Mouse (Mus musculus): ENCODE measurements around the gene Fgfr2. TPM values are rescaled to one million over a fixed set of nuclear protein-coding genes. Genes with fewer than 3 reads are reported as not detected.

Fgfr2 gene
- polyA plus RNA-seq, 1 experiment: 14.7 TPM

- WGBS: 90% methylated on average over 6 of the region's 6 CpGs
- Histone ChIP-seq H3K4me1 (ENCODE audit: control insufficient read depth, insufficient read depth, insufficient read length, low read length) (no peaks in the 10 kb centered on the region; the same call in 1 of the 2 replicates), H3K36me3 (ENCODE audit: control insufficient read depth, insufficient read depth, low read length) (no peaks in the 10 kb centered on the region), H3K4me3 (ENCODE audit: low read depth, low read length) (no peak overlapping the region), H3K27me3 (ENCODE audit: control insufficient read depth, insufficient read depth, low read length) (no peaks in the 10 kb centered on the region), H3K27ac (ENCODE audit: insufficient read depth, low read depth, low read length) (no peak overlapping the region)
- no peak for TF ChIP-seq POLR2A (IDR thresholded peaks at IDR 0.05; ENCODE audit: low read depth, low read length)
Observed at GRCm38 (mm10) chr7:132439916-132440315, 683.2 kb downstream of the Fgfr2 start.

GRCm38 (mm10) chr7:132438060-132438459, 685.1 kb downstream of the Fgfr2 start:
- Histone ChIP-seq H3K27ac (ENCODE audit: insufficient read depth, low read depth, low read length) (no peak overlapping the region), H3K4me1 (ENCODE audit: control insufficient read depth, insufficient read depth, insufficient read length, low read length) (no peaks in the 10 kb centered on the region), H3K27me3 (ENCODE audit: control insufficient read depth, insufficient read depth, low read length) (no peaks in the 10 kb centered on the region), H3K36me3 (ENCODE audit: control insufficient read depth, insufficient read depth, low read length) (no peaks in the 10 kb centered on the region), H3K4me3 (ENCODE audit: low read depth, low read length) (no peak overlapping the region)
- 80% methylated on average over 6 of the region's 6 CpGs for WGBS
- TF ChIP-seq POLR2A (IDR thresholded peaks at IDR 0.05; ENCODE audit: low read depth, low read length) (no peak), CTCF (IDR thresholded peaks at IDR 0.05; ENCODE audit: extremely low read depth, insufficient read length, insufficient replicate concordance, low read depth, low read length) (no peak)

DNA sequence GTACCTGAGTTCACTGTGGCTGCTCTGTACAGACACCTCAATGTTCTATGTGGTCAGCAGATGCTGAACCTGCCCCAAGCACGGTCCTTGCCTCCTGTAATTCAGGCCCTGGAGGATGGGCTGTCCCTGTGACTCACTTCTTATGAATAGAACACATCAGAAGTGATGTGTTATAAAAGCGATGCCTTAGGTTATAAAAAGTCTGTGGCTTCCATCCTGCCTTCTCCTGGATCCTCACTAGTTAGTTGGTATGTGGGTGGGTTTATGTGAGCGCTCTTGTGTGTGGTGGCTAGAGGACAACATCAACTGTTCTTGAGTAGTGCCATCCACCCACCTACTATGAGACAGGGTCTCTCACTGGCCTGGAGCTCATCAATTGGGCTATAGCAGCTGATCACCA, 685.7 kb downstream of the Fgfr2 start:
- Histone ChIP-seq H3K4me1 (ENCODE audit: control insufficient read depth, insufficient read depth, insufficient read length, low read length) (no peaks in the 10 kb centered on the region), H3K27me3 (ENCODE audit: control insufficient read depth, insufficient read depth, low read length) (no peaks in the 10 kb centered on the region), H3K27ac (ENCODE audit: insufficient read depth, low read depth, low read length) (no peak overlapping the region), H3K36me3 (ENCODE audit: control insufficient read depth, insufficient read depth, low read length) (no peaks in the 10 kb centered on the region), H3K4me3 (ENCODE audit: low read depth, low read length) (no peak overlapping the region)
- 75% methylated on average over 3 of the region's 3 CpGs for WGBS
- no peak for TF ChIP-seq CTCF (IDR thresholded peaks at IDR 0.05; ENCODE audit: extremely low read depth, insufficient read length, insufficient replicate concordance, low read depth, low read length)
- TF ChIP-seq POLR2A (IDR thresholded peaks at IDR 0.05; ENCODE audit: low read depth, low read length): no peak

DNA sequence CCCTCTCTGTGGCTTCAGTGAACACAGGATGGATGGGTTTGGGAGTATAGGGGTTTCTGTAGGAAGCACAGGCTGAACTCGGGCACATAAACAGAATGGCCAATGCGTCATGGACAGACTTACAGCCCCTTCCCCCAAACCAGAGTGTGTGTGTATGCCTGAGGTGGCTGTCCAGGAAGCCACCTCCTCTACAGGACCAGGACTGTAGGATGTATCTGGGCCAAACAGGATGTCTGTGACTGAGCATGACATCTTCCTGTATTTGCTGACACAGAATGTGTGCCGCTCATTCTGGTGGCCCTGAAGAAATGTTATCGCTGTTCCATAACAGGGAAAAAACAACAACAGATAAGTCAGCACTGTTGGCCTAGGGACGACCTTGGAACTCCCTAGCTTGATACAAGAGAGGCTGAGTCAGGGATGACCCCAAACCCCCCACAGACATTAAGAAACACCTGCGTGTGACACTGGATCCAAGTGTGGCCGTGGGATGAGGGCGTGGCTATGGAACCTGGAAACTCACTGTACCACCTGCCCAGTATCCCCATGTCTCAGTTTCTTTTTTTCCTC, 687.6 kb downstream of the Fgfr2 start:
- no peaks in the 10 kb centered on the region for H3K4me1 ChIP-seq (ENCODE audit: control insufficient read depth, insufficient read depth, insufficient read length, low read length)
- H3K36me3 ChIP-seq (ENCODE audit: control insufficient read depth, insufficient read depth, low read length): no peaks in the 10 kb centered on the region
- TF ChIP-seq POLR2A (IDR thresholded peaks at IDR 0.05; ENCODE audit: low read depth, low read length) (no peak), CTCF (IDR thresholded peaks at IDR 0.05; ENCODE audit: extremely low read depth, insufficient read length, insufficient replicate concordance, low read depth, low read length) (no peak)
- H3K4me3 ChIP-seq (ENCODE audit: low read depth, low read length): no peak overlapping the region
- H3K27ac ChIP-seq (ENCODE audit: insufficient read depth, low read depth, low read length): no peak overlapping the region
- no peaks in the 10 kb centered on the region for H3K27me3 ChIP-seq (ENCODE audit: control insufficient read depth, insufficient read depth, low read length)
- 66% methylated on average over 8 of the region's 8 CpGs for WGBS

DNA sequence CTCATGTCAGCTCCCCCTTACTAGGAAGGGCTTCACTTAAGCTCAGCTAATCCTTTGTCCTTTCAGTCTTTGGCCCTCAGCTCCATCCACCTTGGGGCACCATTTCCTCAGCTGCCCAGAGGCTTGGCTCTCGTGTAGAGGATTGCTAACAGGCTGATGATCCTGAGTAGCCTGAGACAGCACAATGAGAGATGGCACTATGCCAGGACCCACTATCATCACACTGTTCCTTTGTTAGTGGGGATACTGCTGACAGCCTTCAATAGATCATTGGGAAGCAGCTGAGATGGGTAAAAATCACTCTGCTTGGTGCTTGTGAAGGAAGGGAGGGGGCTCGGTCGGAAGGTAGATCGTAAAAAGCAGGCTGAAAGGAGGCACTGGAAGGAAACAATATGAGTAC, 693.8 kb downstream of the Fgfr2 start:
- TF ChIP-seq POLR2A (IDR thresholded peaks at IDR 0.05; ENCODE audit: low read depth, low read length): no peak
- Histone ChIP-seq H3K4me3 (ENCODE audit: low read depth, low read length) (no peak overlapping the region), H3K36me3 (ENCODE audit: control insufficient read depth, insufficient read depth, low read length) (no peaks in the 10 kb centered on the region), H3K27me3 (ENCODE audit: control insufficient read depth, insufficient read depth, low read length) (no peaks in the 10 kb centered on the region), H3K4me1 (ENCODE audit: control insufficient read depth, insufficient read depth, insufficient read length, low read length) (peaks cover 2% of the 10 kb centered on the region; the same call in 1 of the 2 replicates), H3K27ac (ENCODE audit: insufficient read depth, low read depth, low read length) (no peak overlapping the region)
- whole genome bisulfite sequencing: 69% methylated on average over 4 of the region's 4 CpGs

DNA sequence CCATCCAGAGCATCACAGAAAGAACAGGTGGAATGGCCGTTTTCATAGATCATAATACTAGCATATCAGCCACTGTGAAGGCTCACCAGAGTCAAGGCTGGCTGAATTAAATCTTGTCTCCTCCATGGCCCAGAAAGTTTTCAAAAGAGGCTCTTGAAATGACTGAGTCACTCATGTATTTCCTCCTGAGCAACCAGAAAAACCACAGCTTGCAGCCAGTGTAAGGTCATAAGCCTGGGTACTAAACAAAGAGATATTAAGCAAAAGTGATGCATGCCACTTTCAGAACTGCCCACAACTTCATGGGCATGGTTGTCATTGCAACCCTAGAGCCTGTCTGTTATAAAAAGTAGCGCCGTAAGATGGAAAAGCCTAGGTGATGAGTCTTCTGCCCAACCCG, 694.8 kb downstream of the Fgfr2 start:
- H3K27ac ChIP-seq (ENCODE audit: insufficient read depth, low read depth, low read length): no peak overlapping the region
- TF ChIP-seq CTCF (IDR thresholded peaks at IDR 0.05; ENCODE audit: extremely low read depth, insufficient read length, insufficient replicate concordance, low read depth, low read length): no peak
- TF ChIP-seq POLR2A (IDR thresholded peaks at IDR 0.05; ENCODE audit: low read depth, low read length): no peak
- no peaks in the 10 kb centered on the region for H3K36me3 ChIP-seq (ENCODE audit: control insufficient read depth, insufficient read depth, low read length)
- WGBS: 79% methylated on average over 4 of the region's 4 CpGs
- no peaks in the 10 kb centered on the region for H3K27me3 ChIP-seq (ENCODE audit: control insufficient read depth, insufficient read depth, low read length)
- peaks cover 2% of the 10 kb centered on the region; the same call in 1 of the 2 replicates for H3K4me1 ChIP-seq (ENCODE audit: control insufficient read depth, insufficient read depth, insufficient read length, low read length)
- no peak overlapping the region for H3K4me3 ChIP-seq (ENCODE audit: low read depth, low read length)

- 0 out of 2 replicates have a peak, but pooled peaks cover 2% of the 10 kb centered on the region for H3K27me3 ChIP-seq (ENCODE audit: control insufficient read depth, insufficient read depth, low read length)
- 52% methylated on average over 5 of the region's 5 CpGs for WGBS
- no peaks in the 10 kb centered on the region for H3K36me3 ChIP-seq (ENCODE audit: control insufficient read depth, insufficient read depth, low read length)
- no peak overlapping the region for H3K27ac ChIP-seq (ENCODE audit: insufficient read depth, low read depth, low read length)
- no peak overlapping the region for H3K4me3 ChIP-seq (ENCODE audit: low read depth, low read length)
- peaks cover 2% of the 10 kb centered on the region; the same call in 1 of the 2 replicates for H3K4me1 ChIP-seq (ENCODE audit: control insufficient read depth, insufficient read depth, insufficient read length, low read length)
- TF ChIP-seq CTCF (IDR thresholded peaks at IDR 0.05; ENCODE audit: extremely low read depth, insufficient read length, insufficient replicate concordance, low read depth, low read length) (no peak), POLR2A (IDR thresholded peaks at IDR 0.05; ENCODE audit: low read depth, low read length) (no peak)
Observed at GRCm38 (mm10) chr7:132426069-132426468, 697.1 kb downstream of the Fgfr2 start.

Data from small intestine, adult 2 months (tissue).